Mouse (Mus musculus) left cerebral cortex, adult 2 months (tissue): ENCODE data around the gene Gna12. TPM values are rescaled to one million over a fixed set of nuclear protein-coding genes. Genes with fewer than 3 reads are reported as not detected.

Experiments used
- DNase-seq, 2 experiments: peaks; one replicate each; pipeline ENCODE4 v3.0.0; 2021 to 2022; ENCODE audit warnings: low spot score in 2 of 2, mixed read lengths in 1 of 2; ENCODE audit errors: extremely low spot score in 1 of 2
- H3K27ac ChIP-seq: fragments of 200-600 bp; 2 replicates; pipeline ENCODE4 v1.8.1; 2022
- H3K4me3 ChIP-seq: fragments of 200-600 bp; 2 replicates; pipeline ENCODE4 v1.8.1; 2022
- CTCF ChIP-seq: fragments of 200-600 bp; IDR thresholded peaks from 2 replicates; pipeline ENCODE4 v1.8.1; 2022; ENCODE audit warnings: antibody characterized with exemption, mild to moderate bottlenecking, moderate library complexity
- intact Hi-C: fragments of 180-260 bp; cut with DNase I; formaldehyde crosslinking; loops from one replicate; pipeline ENCODE4 v1.15.1; 2025
- total RNA-seq, 2 experiments: library from RNA; stranded (reverse); gene quantifications; 2 replicates each; pipeline ENCODE4 v1.2.3; 2021

Gene Gna12
- total RNA-seq, 2 experiments from 2014 or later, result 62.2 to 67.6 TPM

- intact Hi-C loops, result no loop called here
- no peak for TF ChIP-seq CTCF
- H3K4me3 ChIP-seq, result no peak overlapping the region
- no peak for DNase-seq
- no peak overlapping the region for H3K27ac ChIP-seq
These were observed 24.5 kb upstream of the Gna12 start for GRCm38 (mm10) chr5:140854700-140855099.

- Histone ChIP-seq H3K27ac (no peak overlapping the region), H3K4me3 (no peak overlapping the region)
- intact Hi-C loops, result no loop called here
- TF ChIP-seq CTCF, result no peak
- DNase-seq, result no peak
These were observed 23.5 kb upstream of the Gna12 start for GRCm38 (mm10) chr5:140853723-140854122.

GRCm38 (mm10) chr5:140852435-140852996 lies 22.3 kb upstream of the Gna12 start:
- Histone ChIP-seq H3K4me3 (no peak overlapping the region), H3K27ac (no peak overlapping the region)
- intact Hi-C loops, result no loop called here
- no peak for TF ChIP-seq CTCF
- no peak for DNase-seq

GRCm38 (mm10) chr5:140847300-140847729 lies 17.1 kb upstream of the Gna12 start:
- intact Hi-C loops, result loop anchor here (2.0 to 5.0 kb wide), 3 partner anchors 230 to 1600 kb away; no protein-coding TSS in a partner anchor
- Histone ChIP-seq H3K4me3 (no peak overlapping the region), H3K27ac (no peak overlapping the region)
- peak; percentile 94 for TF ChIP-seq CTCF
- peak; percentile 35 to 51 for DNase-seq

- no peak for TF ChIP-seq CTCF
- intact Hi-C loops, result no loop called here
These were observed 11.7 kb upstream of the Gna12 start for GRCm38 (mm10) chr5:140841942-140842341.

GRCm38 (mm10) chr5:140831064-140831431 lies 817 bp upstream of the Gna12 start:
- DNase-seq, result no peak
- H3K4me3 ChIP-seq, result no peak overlapping the region
- no peak for TF ChIP-seq CTCF
- no peak overlapping the region for H3K27ac ChIP-seq
- intact Hi-C loops, result no loop called here

More at GRCm38 (mm10) chr5:140841942-140842341, 11.7 kb upstream of the Gna12 start:
- Histone ChIP-seq H3K27ac (no peak overlapping the region), H3K4me3 (no peak overlapping the region)
- no peak for DNase-seq

- DNase-seq, result peak; percentile 39 to 60
- intact Hi-C loops, result loop anchor here (2.0 to 5.0 kb wide), 2 partner anchors 39 to 63 kb away; no protein-coding TSS in a partner anchor
- H3K27ac ChIP-seq, result peak overlapping the region; percentile 86
- TF ChIP-seq CTCF, result no peak
- H3K4me3 ChIP-seq, result peak overlapping the region; percentile 63
These were observed 328 bp downstream of the Gna12 start for GRCm38 (mm10) chr5:140829911-140830294.

- TF ChIP-seq CTCF, result no peak
- Histone ChIP-seq H3K4me3 (peak overlapping the region; percentile 63), H3K27ac (peak overlapping the region; percentile 86)
- intact Hi-C loops, result loop anchor here (2.0 to 5.0 kb wide), 2 partner anchors 38 to 62 kb away; no protein-coding TSS in a partner anchor
- DNase-seq, result no peak
These were observed 935 bp downstream of the Gna12 start for GRCm38 (mm10) chr5:140829081-140829910.

- Histone ChIP-seq H3K4me3 (peak overlapping the region; percentile 63), H3K27ac (peak overlapping the region; percentile 86)
- TF ChIP-seq CTCF, result no peak
- no peak for DNase-seq
- intact Hi-C loops, result loop anchor here (2.0 to 5.0 kb wide), 2 partner anchors 38 to 61 kb away; no protein-coding TSS in a partner anchor
These were observed 1.9 kb downstream of the Gna12 start for GRCm38 (mm10) chr5:140828363-140828762.

GRCm38 (mm10) chr5:140827896-140828295 lies 2.3 kb downstream of the Gna12 start:
- no peak for TF ChIP-seq CTCF
- intact Hi-C loops, result loop anchor here (2.0 to 5.0 kb wide), 2 partner anchors 37 to 61 kb away; no protein-coding TSS in a partner anchor
- DNase-seq, result no peak
- Histone ChIP-seq H3K27ac (peak overlapping the region; percentile 86), H3K4me3 (peak overlapping the region; percentile 63)

GRCm38 (mm10) chr5:140827413-140827812 lies 2.8 kb downstream of the Gna12 start:
- no peak for DNase-seq
- intact Hi-C loops, result loop anchor here (5.0 kb wide), 1 partner anchor 60 kb away; no protein-coding TSS in a partner anchor
- H3K27ac ChIP-seq, result peak overlapping the region; percentile 86
- no peak for TF ChIP-seq CTCF
- H3K4me3 ChIP-seq, result peak overlapping the region; percentile 63

GRCm38 (mm10) chr5:140826796-140827195 lies 3.4 kb downstream of the Gna12 start:
- Histone ChIP-seq H3K4me3 (no peak overlapping the region), H3K27ac (peak overlapping the region; percentile 86)
- no peak for TF ChIP-seq CTCF
- DNase-seq, result no peak
- intact Hi-C loops, result loop anchor here (5.0 kb wide), 1 partner anchor 59 kb away; no protein-coding TSS in a partner anchor
